Mouse (Mus musculus) brain, embryonic 14.5 days (tissue): ENCODE data around the gene Pnkd. TPM values are rescaled to one million over a fixed set of nuclear protein-coding genes. Genes with fewer than 3 reads are reported as not detected.

Experiments used
- DNase-seq: peaks from one replicate; pipeline ENCODE4 v3.0.0-alpha.2; 2011; ENCODE audit warnings: low read depth
- CTCF ChIP-seq: fragments of 200-500 bp; IDR thresholded peaks from 2 replicates; pipeline ENCODE4 v1.5.1; 2012; ENCODE audit warnings: inconsistent platforms, mild to moderate bottlenecking, moderate library complexity, borderline replicate concordance; ENCODE audit not compliant: insufficient read depth, insufficient read length; ENCODE audit errors: extremely low read depth
- POLR2A ChIP-seq: fragments of 200-500 bp; IDR thresholded peaks from 2 replicates; pipeline ENCODE4 v1.6.1; 2012; ENCODE audit warnings: mild to moderate bottlenecking, inconsistent platforms, borderline replicate concordance; ENCODE audit not compliant: poor library complexity, insufficient read depth, insufficient read length, severe bottlenecking; ENCODE audit errors: extremely low read depth
- polyA plus RNA-seq: library from polyadenylated mRNA; depleted of rRNA; stranded (reverse); fragments of >200 nt; gene quantifications from 2 replicates; pipeline ENCODE4 v1.2.3, GENCODE M21; 2012

Pnkd gene
- polyA plus RNA-seq, 1 experiment: 63.2 TPM

GRCm38 (mm10) chr1:74280591-74281325 lies 4.0 kb upstream of the Pnkd start:
- TF ChIP-seq CTCF (no peak), POLR2A (no peak)
- DNase-seq: no peak

- TF ChIP-seq CTCF (no peak), POLR2A (no peak)
- DNase-seq: no peak
Observed at GRCm38 (mm10) chr1:74281372-74281771, 3.4 kb upstream of the Pnkd start.

GRCm38 (mm10) chr1:74281886-74282285 lies 2.8 kb upstream of the Pnkd start:
- DNase-seq: no peak
- TF ChIP-seq POLR2A: no peak
- TF ChIP-seq CTCF: no peak

- TF ChIP-seq POLR2A: no peak
Observed at GRCm38 (mm10) chr1:74282896-74283625, 1.7 kb upstream of the Pnkd start.

GRCm38 (mm10) chr1:74283686-74284463 lies 855 bp upstream of the Pnkd start:
- TF ChIP-seq CTCF (no peak), POLR2A (no peak)
- DNase-seq: peak; percentile 69

More at GRCm38 (mm10) chr1:74282896-74283625, 1.7 kb upstream of the Pnkd start:
- DNase-seq: no peak

- no peak for TF ChIP-seq CTCF
- TF ChIP-seq POLR2A: no peak
- DNase-seq: no peak
Observed at GRCm38 (mm10) chr1:74285212-74286010, 681 bp downstream of the Pnkd start.

GRCm38 (mm10) chr1:74286869-74287607 lies 2.3 kb downstream of the Pnkd start:
- DNase-seq: peak; percentile 32
- TF ChIP-seq CTCF: 0 out of 2 replicates have a peak, but pooled peaks have one; percentile 4

GRCm38 (mm10) chr1:74288327-74288726 lies 3.6 kb downstream of the Pnkd start:
- DNase-seq: no peak
- no peak for TF ChIP-seq POLR2A
- TF ChIP-seq CTCF: no peak

GRCm38 (mm10) chr1:74289248-74289647 lies 4.5 kb downstream of the Pnkd start:
- TF ChIP-seq POLR2A: no peak
- no peak for TF ChIP-seq CTCF

GRCm38 (mm10) chr1:74289740-74290139 lies 5.0 kb downstream of the Pnkd start:
- TF ChIP-seq POLR2A (no peak), CTCF (no peak)
- DNase-seq: no peak

More at GRCm38 (mm10) chr1:74289248-74289647, 4.5 kb downstream of the Pnkd start:
- DNase-seq: no peak
